Mouse (Mus musculus): ENCODE measurements around the gene Gnl1.
"Not testable (repeated sequence)": the region's sequence is repeated elsewhere in the genome, so short reads cannot be mapped to it uniquely, and the experiment has no call there.

Gnl1 gene

GRCm38 (mm10) chr17:35979401-35980362 is at the start of gene Gnl1, which contains the start of gene Prr3:
Gnl1 (plus strand) TSS chr17:35979851.
Prr3 (minus strand) TSS chr17:35980236.
- peak; percentile 94 for DNase-seq

GRCm38 (mm10) chr17:35930627-35931026 is 49.0 kb upstream of the Gnl1 start:
- no peak for DNase-seq

GRCm38 (mm10) chr17:35932608-35933007 is 47.0 kb upstream of the Gnl1 start:
- no peak for DNase-seq

- not testable (repeated sequence) for DNase-seq
Observed at GRCm38 (mm10) chr17:35935763-35936162, 43.9 kb upstream of the Gnl1 start.

- DNase-seq = peak; percentile 65
Observed at GRCm38 (mm10) chr17:35937700-35938348, 41.8 kb upstream of the Gnl1 start.

GRCm38 (mm10) chr17:35939108-35939507 is 40.5 kb upstream of the Gnl1 start:
- no peak for DNase-seq

GRCm38 (mm10) chr17:35939941-35940340 is 39.7 kb upstream of the Gnl1 start:
- DNase-seq = no peak

- not testable (repeated sequence) for DNase-seq
Observed at GRCm38 (mm10) chr17:35950946-35951345, 28.7 kb upstream of the Gnl1 start.

GRCm38 (mm10) chr17:35952559-35952958 is 27.1 kb upstream of the Gnl1 start:
- DNase-seq = not testable (repeated sequence)

GRCm38 (mm10) chr17:35954665-35955064 is 25.0 kb upstream of the Gnl1 start:
- DNase-seq = no peak

GRCm38 (mm10) chr17:35958533-35959223 is 21.0 kb upstream of the Gnl1 start:
- no peak for DNase-seq

GRCm38 (mm10) chr17:35963279-35963678 is 16.4 kb upstream of the Gnl1 start:
- DNase-seq = peak; percentile 23

- peak; percentile 37 for DNase-seq
Observed at GRCm38 (mm10) chr17:35967621-35968020, 12.0 kb upstream of the Gnl1 start.

GRCm38 (mm10) chr17:35969418-35970389 is 9.9 kb upstream of the Gnl1 start, which contains the start of gene Abcf1:
Abcf1 (minus strand) TSS chr17:35969761.
- DNase-seq = peak; percentile 99

- DNase-seq = no peak
Observed at GRCm38 (mm10) chr17:35972131-35972530, 7.5 kb upstream of the Gnl1 start.

GRCm38 (mm10) chr17:35978811-35979400 is 745 bp upstream of the Gnl1 start:
- DNase-seq = peak; percentile 72

GRCm38 (mm10) chr17:35980363-35980754 is 708 bp downstream of the Gnl1 start:
- peak; percentile 76 for DNase-seq

- no peak for DNase-seq
Observed at GRCm38 (mm10) chr17:35981776-35982175, 2.1 kb downstream of the Gnl1 start.

GRCm38 (mm10) chr17:35991781-35992180 is 12.1 kb downstream of the Gnl1 start:
- DNase-seq = peak; percentile 13

GRCm38 (mm10) chr17:35993675-35994074 is 14.0 kb downstream of the Gnl1 start:
- DNase-seq = peak; percentile 81

GRCm38 (mm10) chr17:35994175-35994878 is 14.7 kb downstream of the Gnl1 start:
- peak; percentile 85 for DNase-seq
